Mouse (Mus musculus) testis, postnatal 14 days (tissue): ENCODE measurements around the gene Cfap69.

Experiments
- DNase-seq: peaks from one replicate; pipeline ENCODE4 v3.0.0; 2021; ENCODE audit warnings: low spot score

Gene Cfap69

DNA sequence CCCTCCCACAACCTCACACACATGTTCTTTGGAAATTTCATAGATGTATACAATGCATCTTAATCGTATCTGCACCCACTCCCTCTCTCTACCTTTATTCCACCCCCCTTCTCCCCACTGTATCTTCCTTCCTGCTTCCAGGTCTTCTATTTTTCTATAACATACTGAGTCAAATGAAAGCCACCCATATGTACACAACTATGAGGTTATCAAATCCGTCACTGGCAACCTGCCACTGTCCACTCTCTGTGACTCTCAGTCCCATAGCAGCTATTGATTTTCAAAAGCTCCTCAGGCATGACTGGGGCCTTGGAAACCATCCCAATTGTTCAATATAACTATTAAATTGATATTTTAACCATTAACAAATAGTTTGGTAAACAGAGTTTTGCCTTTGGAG, 6.1 kb downstream of the Cfap69 start:
- DNase-seq: no peak

DNA sequence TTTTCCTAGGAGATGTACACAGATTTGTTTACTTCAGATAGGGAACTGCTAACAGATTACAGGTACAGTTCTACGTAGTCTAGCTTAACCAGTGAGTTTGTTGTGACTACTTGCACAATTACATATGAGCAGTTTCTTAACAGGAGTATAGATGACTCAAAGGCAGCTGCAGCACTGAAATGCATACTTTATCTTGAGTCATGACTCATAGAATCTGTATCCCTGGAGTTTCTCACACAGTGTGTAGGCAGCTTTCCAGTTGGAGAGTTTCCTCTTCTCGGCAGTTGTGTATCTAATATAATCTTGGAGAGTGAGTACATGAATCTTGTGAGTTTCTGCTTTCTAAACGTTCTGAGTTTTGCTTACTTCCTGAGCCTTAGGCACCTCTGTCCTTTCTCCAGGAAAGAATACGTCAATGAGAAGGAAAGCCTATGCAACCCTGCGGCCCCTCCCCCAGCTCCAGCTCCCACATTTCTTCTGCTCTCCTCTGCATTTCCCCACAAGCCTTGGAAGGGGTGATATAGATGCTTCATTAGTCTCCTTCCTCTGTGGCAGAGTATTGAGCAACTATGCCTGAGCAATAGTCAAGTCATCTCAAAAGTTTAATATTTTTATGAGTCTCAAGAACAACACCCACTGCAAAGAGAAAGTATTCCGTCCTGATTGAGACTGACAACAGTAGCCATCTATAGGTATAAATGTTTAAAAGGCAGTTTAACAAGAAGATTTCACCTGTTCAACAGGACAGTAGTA, 15.0 kb downstream of the Cfap69 start:
- DNase-seq: no peak

DNA sequence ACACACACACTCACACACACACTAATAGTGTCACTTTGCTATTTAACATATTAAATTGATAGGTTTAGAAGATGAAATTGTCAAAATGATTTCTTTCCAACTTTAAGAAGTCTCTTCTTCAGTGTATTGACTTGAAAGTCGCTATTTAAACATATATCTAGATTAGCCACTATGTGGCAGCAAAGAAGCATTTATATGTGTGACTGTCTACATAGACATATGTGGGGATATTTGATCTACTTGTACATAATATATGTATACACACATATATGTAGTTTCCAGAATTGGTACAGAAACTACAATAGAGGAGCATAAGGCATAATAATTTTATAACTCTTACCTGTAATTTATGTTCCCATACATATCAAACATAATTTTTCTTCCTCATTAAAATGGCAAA, 17.9 kb downstream of the Cfap69 start:
- DNase-seq: no peak

DNA sequence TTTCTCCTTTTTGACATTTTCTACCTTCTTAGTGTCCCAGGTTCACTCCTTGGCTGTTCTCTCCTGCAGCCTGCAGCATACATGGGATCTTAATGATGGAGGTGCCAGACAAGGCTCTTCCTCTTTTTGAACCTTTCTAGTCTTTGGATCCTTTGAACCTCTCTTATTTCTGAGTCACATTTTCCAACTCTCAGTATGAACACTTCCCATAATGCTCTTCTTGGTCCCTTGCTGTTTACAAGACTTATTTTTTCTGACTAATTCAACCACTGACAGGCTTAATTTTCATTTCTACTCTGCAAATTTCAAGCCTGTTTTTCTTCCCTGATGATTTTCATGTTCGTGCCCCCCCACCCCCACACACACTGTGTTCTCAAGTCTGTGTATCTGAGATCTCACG, 25.5 kb downstream of the Cfap69 start:
- no peak for DNase-seq

DNA sequence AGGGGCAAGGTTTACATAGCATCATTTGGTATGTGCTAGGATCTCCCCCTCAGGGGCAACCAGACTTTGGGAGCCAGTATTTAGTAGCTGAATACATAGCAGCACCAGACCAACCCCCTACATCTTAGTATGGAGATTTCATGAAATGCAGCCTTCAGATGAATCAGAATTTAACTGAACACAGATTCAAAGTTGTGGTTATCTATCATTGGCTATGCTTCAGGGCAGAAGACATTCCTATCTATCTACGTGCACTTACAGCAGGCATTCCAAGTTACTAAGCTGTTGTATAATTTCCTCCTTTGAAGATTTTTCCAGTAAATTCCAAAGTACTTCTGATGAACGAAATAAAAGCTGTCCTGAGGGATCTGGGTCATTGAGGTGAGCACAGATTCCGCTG, 38.5 kb downstream of the Cfap69 start:
- no peak for DNase-seq

DNA sequence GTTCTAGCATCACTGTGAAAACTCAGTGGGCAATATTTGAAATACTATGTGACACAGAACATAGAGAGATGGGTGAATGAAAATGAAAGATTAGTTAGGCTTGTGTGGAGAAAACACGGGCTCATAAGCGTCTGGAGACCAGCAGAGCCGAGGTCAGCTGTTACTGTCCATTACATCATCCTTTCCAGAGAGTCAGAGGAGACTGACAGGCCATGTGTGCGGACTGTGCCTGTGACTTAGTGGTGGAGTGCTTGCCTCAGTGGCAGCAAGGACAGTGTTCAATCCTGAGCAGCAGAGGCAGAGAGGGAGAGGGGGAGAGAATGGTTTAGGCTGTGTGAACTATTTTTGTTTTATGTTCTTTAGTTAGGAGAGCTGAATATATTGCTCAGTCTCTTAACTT, 45.7 kb downstream of the Cfap69 start:
- DNase-seq: no peak

DNA sequence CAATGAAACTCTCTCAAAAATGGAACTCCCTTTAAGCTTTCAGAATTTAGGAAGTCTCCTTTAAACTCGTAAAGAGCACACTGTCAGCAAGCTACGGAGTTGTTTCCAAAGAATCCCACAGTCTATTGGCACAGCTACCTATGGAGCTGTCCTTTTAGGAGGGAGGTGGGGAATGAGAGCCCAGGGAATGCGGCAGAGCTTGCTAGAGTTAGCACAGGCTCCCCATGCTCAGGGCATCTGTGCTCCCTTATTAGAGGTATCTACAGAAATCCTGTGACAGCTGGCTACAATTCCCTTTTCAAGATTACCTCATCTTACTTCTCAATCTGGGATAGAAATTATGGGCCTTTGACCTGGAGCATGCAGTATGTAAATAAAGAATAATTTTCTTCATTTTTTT, 53.5 kb downstream of the Cfap69 start:
- no peak for DNase-seq

DNA sequence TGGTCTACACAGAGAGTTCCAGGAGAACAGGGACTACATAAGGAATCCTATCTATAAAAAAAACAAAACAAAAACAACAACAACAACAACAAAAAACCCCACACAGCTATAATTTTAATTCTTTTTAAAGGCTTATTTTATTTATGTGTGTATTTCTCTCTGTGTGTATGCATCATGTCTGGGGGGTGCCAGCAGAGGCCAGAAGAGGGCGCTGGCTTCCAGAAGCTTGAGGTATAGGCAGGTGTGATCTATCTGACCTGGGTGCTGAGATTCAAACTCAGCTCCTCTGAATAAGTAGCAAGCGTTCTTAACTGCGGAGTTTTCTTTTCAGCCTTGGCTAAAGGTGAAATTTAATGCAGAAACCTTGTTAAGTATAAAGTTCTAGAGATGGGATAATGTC, 76.4 kb downstream of the Cfap69 start:
- no peak for DNase-seq

DNA sequence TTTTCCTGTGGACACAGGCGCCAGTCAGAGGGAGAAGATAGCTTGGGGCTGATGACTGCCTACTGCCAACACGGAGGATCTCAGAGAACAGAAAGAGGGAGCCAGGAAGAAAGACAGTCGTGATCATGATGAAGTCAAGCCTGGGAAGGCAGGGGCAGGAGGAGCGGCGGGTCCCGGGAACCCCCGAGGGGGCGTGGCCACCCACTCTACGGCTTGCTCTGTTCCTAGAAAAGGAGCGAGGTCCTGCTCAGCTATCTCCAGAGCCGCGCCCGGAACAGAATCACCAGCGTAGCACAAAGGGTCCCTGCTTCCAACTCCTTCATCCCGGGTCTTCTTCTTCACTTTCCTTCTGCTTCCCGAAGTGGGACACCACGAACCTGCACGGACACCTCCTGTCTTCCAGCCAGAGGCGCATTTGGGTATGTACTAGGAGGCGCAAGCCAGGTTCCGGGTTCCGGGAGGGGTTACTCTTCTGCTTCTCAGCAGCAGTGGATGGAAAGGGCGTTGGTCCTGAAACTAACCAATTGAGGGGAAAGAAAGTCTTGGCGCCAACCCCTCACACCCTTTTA, 90.2 kb downstream of the Cfap69 start, which contains the start of gene Gm8773:
Gene Gm8773 (plus strand): TSS at position 51 of the 569 bp plus-strand sequence.
- peak; percentile 31 for DNase-seq

DNA sequence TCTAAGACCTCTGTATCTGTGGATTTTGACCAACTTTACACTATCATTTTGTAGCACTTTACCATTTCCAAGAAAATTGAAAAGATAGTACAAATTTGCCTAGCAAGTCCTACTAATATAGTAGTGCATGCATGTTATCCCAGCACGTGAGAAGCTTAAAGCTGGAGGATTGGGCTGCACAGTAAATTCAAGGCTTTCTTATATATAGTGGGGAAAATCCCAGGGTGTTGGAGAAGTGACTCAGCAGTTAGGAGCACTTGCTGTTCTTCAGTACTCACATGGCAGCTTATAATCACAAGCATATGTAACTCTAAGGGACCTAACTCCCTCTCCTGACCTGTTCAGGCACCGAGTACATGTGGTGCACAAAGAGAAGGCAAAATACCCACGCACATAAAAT, 101.6 kb downstream of the Cfap69 start:
- DNase-seq: no peak

DNA sequence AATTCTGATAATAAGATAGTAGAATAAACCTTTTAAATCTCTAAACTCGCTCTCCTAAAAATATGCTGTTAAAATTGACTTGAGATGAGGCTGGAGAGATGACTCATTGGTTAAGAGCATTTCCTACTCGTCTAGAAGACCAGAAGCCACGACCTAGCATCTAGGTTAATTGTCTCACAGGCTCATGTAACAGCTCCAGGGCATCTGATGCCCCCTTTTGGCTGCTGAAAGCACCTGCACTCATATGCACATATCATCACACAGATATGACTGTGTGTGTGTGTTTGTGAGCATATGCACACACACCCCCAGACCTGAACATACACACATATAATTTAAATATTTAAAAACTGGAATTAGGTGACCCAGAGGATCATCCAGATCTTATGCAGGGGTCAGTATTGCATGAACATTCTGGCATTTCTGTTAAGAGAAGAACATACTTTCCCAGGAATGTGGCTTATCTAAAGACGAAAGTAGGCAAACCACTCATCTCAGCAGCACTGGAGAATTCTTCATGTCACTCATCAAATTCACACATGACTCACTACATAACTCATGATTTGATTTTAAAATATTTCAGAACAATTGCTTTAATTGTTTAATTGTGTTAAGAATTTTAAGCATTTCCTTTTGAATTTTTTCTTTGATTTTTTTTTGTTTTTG, 102.9 kb downstream of the Cfap69 start:
- DNase-seq: no peak

DNA sequence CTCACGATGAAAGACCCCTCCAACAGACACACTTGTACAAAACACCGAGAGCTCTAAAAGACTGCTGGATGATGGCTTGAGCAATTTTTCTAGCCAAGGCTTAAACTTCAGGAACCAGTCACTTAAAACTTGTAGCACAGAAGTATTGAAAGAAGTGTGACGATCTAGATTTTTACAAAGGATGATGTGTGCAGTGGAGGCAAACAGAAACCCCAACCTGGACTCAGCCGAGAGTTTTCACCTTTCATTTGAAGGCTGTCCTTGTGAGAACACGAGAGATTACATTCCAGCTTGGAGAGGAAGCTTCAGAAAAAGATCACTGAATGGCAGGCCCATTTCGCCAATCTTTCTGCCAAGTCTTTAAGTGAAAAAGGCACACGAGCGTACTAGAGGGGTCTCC, 104.2 kb downstream of the Cfap69 start:
- DNase-seq: no peak

DNA sequence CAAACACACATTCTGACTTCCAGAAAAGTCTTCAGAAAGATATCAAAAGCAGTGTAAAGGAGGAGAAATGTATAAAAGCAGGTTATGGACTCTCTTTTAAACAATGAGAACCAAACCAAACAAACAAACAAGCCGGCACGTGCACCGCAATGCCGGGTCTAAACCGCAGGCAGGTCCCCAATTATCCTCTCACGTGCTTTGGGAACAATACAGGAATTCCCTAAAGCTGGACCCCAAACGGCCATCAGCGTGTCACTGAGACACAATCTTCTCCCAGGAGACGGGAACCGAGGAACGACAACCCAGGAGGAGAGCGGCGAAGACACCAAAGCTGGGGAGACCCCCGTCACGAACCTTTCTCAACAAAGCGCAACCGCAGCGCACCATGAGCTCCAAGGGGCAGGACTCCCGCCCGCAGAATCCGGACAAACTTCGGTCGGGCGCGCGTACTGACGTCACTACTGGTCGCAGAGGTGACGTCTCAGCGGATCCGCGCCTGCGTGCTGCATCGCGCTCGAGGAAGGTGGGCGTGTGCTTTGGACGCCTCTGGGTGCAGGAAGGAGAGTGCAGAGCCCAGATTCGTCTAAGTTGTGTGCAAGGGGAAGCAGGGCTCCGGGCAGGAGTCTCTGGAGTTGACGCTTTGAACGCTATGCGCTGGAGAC, 104.8 kb downstream of the Cfap69 start, which contains the start of gene Gtpbp10:
Gene Gtpbp10 (minus strand): TSS at position 460 of the 662 bp plus-strand sequence.
- DNase-seq: peak; percentile 93

DNA sequence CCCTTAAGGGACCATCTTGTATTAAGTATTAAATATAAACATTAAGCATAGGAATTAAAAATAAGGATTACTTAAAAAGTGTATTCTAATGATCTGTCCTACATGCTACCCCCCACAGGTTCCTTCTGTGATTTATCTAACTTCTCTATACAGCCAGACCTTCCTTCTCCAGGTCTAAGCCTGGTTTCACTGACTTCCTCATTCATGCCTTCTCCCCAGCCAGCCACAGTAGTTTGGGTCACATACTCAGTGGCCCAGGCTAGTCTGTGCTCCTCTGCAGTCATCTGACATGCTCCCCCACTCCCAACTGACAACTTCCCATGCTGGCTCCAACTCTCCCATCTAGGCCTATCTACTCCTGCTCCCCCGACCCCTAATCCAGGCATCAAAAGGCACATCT, 112.9 kb downstream of the Cfap69 start:
- DNase-seq: no peak

DNA sequence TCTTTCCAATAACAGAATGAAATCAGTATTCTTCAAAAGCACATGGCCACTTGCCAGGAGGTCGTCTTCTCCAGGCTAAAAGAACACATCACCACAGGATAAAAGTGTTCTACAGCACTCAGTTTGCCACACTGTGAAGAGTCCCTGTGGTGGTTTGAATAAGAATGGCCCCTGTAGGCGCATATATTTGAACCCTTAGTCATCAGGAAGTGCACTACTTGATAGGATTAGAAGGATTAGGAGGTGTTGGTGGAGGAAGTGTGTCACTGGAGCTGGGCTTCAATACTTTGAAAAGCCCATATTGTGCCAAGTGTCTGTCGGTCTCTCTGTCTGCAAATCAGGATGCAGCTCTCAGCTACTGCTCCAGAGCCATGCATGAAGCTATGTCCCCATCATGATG, 123.7 kb downstream of the Cfap69 start:
- no peak for DNase-seq

DNA sequence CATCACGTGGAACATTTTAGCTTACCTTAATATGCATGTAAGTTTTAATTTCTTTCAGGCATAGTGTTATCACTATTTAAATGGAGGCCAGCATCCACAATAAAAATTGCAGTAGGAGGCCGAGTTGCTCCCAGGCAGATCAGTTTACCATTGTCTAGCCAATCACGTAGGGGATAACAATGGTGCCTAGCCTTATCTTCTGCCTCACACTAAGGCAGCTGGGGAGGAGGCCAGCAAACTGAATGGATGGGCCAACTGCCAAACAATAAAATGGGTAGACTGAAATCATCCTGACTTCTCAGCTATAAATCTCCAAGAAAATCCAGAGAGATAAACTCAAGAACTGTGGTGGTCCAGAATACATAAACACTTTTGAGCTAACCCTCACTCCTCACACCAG, 124.3 kb downstream of the Cfap69 start:
- DNase-seq: no peak

DNA sequence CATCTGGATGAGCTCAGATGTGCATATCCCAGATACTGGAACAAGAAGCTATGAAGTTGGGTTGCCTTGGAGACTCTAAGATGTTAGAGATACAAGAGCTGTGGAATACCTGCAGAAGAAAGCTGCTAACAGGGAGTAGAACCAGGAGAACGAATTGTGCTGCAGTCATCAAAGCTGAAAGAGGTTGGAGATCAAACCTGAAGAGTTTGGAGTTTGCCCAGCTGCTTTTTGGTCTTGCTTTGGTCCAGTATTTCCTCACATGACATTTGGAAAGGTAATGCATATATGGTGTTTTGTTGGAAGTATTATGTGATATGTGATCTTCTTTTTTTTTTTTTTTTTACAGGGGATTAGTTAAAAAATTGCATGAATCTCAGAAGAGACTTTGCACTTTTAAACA, 127.9 kb downstream of the Cfap69 start:
- no peak for DNase-seq

DNA sequence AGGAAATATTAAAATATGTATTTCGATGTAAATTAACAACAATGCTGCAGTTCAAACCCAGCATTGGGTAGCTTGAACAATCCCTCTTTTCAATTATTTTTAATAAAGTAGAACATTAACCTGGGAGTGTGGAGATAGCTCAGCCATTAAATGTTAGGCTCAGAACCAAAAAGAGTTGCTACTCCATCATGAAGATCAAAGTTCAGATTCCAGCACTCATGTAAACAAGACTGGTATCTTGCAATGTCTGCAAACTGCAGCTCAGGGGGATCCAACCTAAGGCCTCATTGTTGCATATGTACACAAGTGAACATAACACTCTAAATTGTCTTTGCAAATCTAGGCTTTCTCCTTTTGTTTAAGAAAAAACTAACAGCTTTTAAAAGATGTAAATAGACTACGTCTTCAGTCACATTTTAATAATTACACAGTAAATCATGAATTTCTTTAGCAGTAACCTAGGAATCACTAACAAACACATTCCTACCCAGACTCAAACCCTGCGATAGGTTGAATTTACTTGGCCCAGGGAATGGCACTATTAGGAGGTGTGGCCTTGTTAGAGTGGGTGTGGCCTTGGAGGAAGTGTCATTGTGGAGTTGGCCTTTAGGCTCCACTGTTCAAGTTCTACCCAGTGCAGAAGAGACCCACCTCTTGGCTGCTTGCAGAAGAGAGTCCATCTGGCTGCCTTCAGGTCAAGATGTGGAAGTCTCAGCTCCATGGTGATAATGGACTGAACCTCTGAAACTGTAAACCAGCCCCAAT, 130.2 kb downstream of the Cfap69 start:
- DNase-seq: no peak
